Mouse (Mus musculus): ENCODE data around the gene Fut7.

- TF ChIP-seq POLR2A (IDR thresholded peaks at IDR 0.05; ENCODE audit: insufficient read length, low read depth) = no peak
- TF ChIP-seq POLR2AphosphoS2 (IDR thresholded peaks at IDR 0.05; ENCODE audit: insufficient read length, low read depth) = no peak
- TF ChIP-seq MAX (IDR thresholded peaks at IDR 0.05; ENCODE audit: low read depth) = no peak
- no peak for TF ChIP-seq TCF12 (IDR thresholded peaks at IDR 0.05; ENCODE audit: insufficient read depth, poor library complexity, severe bottlenecking)
- TF ChIP-seq MYOG (IDR thresholded peaks at IDR 0.05; ENCODE audit: control insufficient read depth in 1 of 3, insufficient read depth in 1 of 3, insufficient read length in 2 of 3, low read depth in 2 of 3) = no peak
Measured at GRCm38 (mm10) chr2:25431308-25431855, 8.3 kb downstream of the Fut7 start.
